Mouse (Mus musculus): ENCODE data around the gene Hsd17b11.

The Hsd17b11 gene

GRCm38 (mm10) chr5:104023289-104024020 is 1.7 kb upstream of the Hsd17b11 start:
- H3K27me3 ChIP-seq (ENCODE audit: insufficient read depth, low read length) = no peaks in the 10 kb centered on the region

GRCm38 (mm10) chr5:104022558-104022957 is 839 bp upstream of the Hsd17b11 start:
- H3K4me1 ChIP-seq (replicated peaks; ENCODE audit: low read depth, low read length) = peaks cover 75% of the 10 kb centered on the region
- H3K4me3 ChIP-seq (replicated peaks; ENCODE audit: low read length) = peak overlapping the region; percentile 85
- H3K36me3 ChIP-seq (ENCODE audit: insufficient read depth, low read length) = peaks cover 14% of the 10 kb centered on the region
- no peaks in the 10 kb centered on the region for H3K27me3 ChIP-seq (ENCODE audit: insufficient read depth, low read length)
- H3K9me3 ChIP-seq (ENCODE audit: low read length) = no peaks in the 10 kb centered on the region
- TF ChIP-seq POU5F1 (IDR thresholded peaks at IDR 0.05; ENCODE audit: borderline replicate concordance, low read length) (no peak), NANOG (IDR thresholded peaks at IDR 0.05; ENCODE audit: borderline replicate concordance, low read length) (no peak), CTCF (conservative IDR thresholded peaks at IDR 0.05; ENCODE audit: low read length) (no peak)

More at GRCm38 (mm10) chr5:104023289-104024020, 1.7 kb upstream of the Hsd17b11 start:
- H3K36me3 ChIP-seq (ENCODE audit: insufficient read depth, low read length) = peaks cover 5% of the 10 kb centered on the region
- H3K4me1 ChIP-seq (replicated peaks; ENCODE audit: low read depth, low read length) = peaks cover 70% of the 10 kb centered on the region
- no peaks in the 10 kb centered on the region for H3K9me3 ChIP-seq (ENCODE audit: low read length)
- 0 out of 2 replicates have a peak overlapping the region, but pooled peaks have one; percentile 85 for H3K4me3 ChIP-seq (replicated peaks; ENCODE audit: low read length)
- no peak for TF ChIP-seq POU5F1 (IDR thresholded peaks at IDR 0.05; ENCODE audit: borderline replicate concordance, low read length)
- TF ChIP-seq CTCF (conservative IDR thresholded peaks at IDR 0.05; ENCODE audit: low read length) = no peak
- TF ChIP-seq NANOG (IDR thresholded peaks at IDR 0.05; ENCODE audit: borderline replicate concordance, low read length) = no peak

- Histone ChIP-seq H3K4me1 (replicated peaks; ENCODE audit: low read depth, low read length) (peaks cover 21% of the 10 kb centered on the region), H3K9me3 (ENCODE audit: low read length) (no peaks in the 10 kb centered on the region), H3K4me3 (replicated peaks; ENCODE audit: low read length) (no peak overlapping the region), H3K27me3 (ENCODE audit: insufficient read depth, low read length) (no peaks in the 10 kb centered on the region), H3K36me3 (ENCODE audit: insufficient read depth, low read length) (peaks cover 69% of the 10 kb centered on the region)
- TF ChIP-seq NANOG (IDR thresholded peaks at IDR 0.05; ENCODE audit: borderline replicate concordance, low read length) (no peak), POU5F1 (IDR thresholded peaks at IDR 0.05; ENCODE audit: borderline replicate concordance, low read length) (no peak), CTCF (conservative IDR thresholded peaks at IDR 0.05; ENCODE audit: low read length) (no peak)
Observed at GRCm38 (mm10) chr5:104011419-104011818, 10.3 kb downstream of the Hsd17b11 start.

GRCm38 (mm10) chr5:104010261-104010660 is 11.5 kb downstream of the Hsd17b11 start:
- Histone ChIP-seq H3K9me3 (ENCODE audit: low read length) (no peaks in the 10 kb centered on the region), H3K27me3 (ENCODE audit: insufficient read depth, low read length) (no peaks in the 10 kb centered on the region), H3K4me1 (replicated peaks; ENCODE audit: low read depth, low read length) (peaks cover 22% of the 10 kb centered on the region), H3K36me3 (ENCODE audit: insufficient read depth, low read length) (peaks cover 69% of the 10 kb centered on the region), H3K4me3 (replicated peaks; ENCODE audit: low read length) (no peak overlapping the region)
- no peak for TF ChIP-seq POU5F1 (IDR thresholded peaks at IDR 0.05; ENCODE audit: borderline replicate concordance, low read length)
- TF ChIP-seq CTCF (conservative IDR thresholded peaks at IDR 0.05; ENCODE audit: low read length) = no peak
- no peak for TF ChIP-seq NANOG (IDR thresholded peaks at IDR 0.05; ENCODE audit: borderline replicate concordance, low read length)

- Histone ChIP-seq H3K9me3 (ENCODE audit: low read length) (no peaks in the 10 kb centered on the region), H3K27me3 (ENCODE audit: insufficient read depth, low read length) (no peaks in the 10 kb centered on the region), H3K4me1 (replicated peaks; ENCODE audit: low read depth, low read length) (peaks cover 22% of the 10 kb centered on the region), H3K4me3 (replicated peaks; ENCODE audit: low read length) (no peak overlapping the region), H3K36me3 (ENCODE audit: insufficient read depth, low read length) (peaks cover 70% of the 10 kb centered on the region)
- TF ChIP-seq NANOG (IDR thresholded peaks at IDR 0.05; ENCODE audit: borderline replicate concordance, low read length) (no peak), CTCF (conservative IDR thresholded peaks at IDR 0.05; ENCODE audit: low read length) (no peak), POU5F1 (IDR thresholded peaks at IDR 0.05; ENCODE audit: borderline replicate concordance, low read length) (no peak)
Observed at GRCm38 (mm10) chr5:104009421-104009820, 12.3 kb downstream of the Hsd17b11 start.

DNA sequence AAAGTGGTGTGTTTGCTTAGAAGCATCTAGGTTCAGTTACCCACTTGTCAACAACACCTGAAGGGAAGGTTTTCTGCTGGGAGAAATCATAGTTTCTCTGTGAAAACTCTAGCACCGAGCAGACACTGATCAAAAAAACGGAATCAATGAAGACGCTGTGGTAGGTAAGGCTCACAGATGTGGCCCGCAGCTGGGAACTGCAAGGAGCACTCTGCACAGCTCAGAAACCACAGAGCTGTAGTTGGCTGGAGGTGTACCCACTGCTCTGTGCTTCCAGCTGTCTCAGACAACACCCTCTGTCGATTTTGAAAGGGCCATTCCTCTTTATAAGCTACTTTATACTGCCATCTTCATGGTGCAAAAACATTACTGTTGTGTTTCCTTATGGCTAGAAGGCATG is 13.9 kb downstream of the Hsd17b11 start:
- H3K27me3 ChIP-seq (ENCODE audit: insufficient read depth, low read length) = no peaks in the 10 kb centered on the region
- H3K9me3 ChIP-seq (ENCODE audit: low read length) = no peaks in the 10 kb centered on the region
- TF ChIP-seq CTCF (conservative IDR thresholded peaks at IDR 0.05; ENCODE audit: low read length) = no peak
- TF ChIP-seq POU5F1 (IDR thresholded peaks at IDR 0.05; ENCODE audit: borderline replicate concordance, low read length) = no peak
- TF ChIP-seq NANOG (IDR thresholded peaks at IDR 0.05; ENCODE audit: borderline replicate concordance, low read length) = no peak
- peaks cover 35% of the 10 kb centered on the region for H3K4me1 ChIP-seq (replicated peaks; ENCODE audit: low read depth, low read length)
- H3K4me3 ChIP-seq (replicated peaks; ENCODE audit: low read length) = no peak overlapping the region
- peaks cover 70% of the 10 kb centered on the region for H3K36me3 ChIP-seq (ENCODE audit: insufficient read depth, low read length)

DNA sequence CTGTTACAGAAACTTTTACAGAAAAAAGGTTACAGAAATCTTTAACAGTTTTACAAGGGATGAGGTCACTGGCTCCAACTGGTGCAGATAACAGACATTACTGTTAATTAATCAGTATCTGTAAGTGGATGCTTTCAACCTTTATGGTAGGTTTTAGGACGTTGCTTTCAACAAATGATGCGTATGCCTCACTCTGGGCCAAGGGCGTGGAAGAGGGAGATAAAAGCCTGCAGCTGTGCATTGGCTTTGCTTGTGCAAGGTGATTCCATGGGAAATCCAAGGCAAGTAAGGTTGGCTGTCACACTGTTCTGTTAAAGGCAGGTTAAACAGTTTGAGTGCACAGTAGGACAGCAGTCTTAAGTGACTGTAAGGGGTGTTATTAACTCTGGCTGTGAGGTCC is 14.9 kb downstream of the Hsd17b11 start:
- TF ChIP-seq NANOG (IDR thresholded peaks at IDR 0.05; ENCODE audit: borderline replicate concordance, low read length) (no peak), POU5F1 (IDR thresholded peaks at IDR 0.05; ENCODE audit: borderline replicate concordance, low read length) (no peak), CTCF (conservative IDR thresholded peaks at IDR 0.05; ENCODE audit: low read length) (no peak)
- Histone ChIP-seq H3K9me3 (ENCODE audit: low read length) (no peaks in the 10 kb centered on the region), H3K27me3 (ENCODE audit: insufficient read depth, low read length) (no peaks in the 10 kb centered on the region), H3K4me1 (replicated peaks; ENCODE audit: low read depth, low read length) (peaks cover 42% of the 10 kb centered on the region), H3K36me3 (ENCODE audit: insufficient read depth, low read length) (peaks cover 75% of the 10 kb centered on the region), H3K4me3 (replicated peaks; ENCODE audit: low read length) (no peak overlapping the region)

DNA sequence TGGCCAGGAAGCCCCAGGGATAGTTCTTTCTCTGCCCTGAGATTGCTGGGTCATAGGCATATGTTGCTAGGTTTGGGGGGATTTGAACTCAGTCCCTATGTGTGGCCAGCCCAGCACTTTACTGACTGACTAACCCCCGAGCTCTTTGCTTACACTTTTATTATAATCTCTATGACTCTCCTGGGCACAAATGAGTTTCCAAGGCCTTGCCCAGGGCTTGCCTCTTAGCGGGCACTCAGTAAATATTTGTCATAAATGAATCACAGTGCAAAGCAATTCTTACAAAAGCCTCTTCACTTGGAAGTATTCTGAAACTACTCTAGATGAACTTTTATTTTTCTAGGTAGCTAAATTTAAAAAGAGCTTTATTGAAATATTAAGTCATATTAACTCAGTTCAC is 17.8 kb downstream of the Hsd17b11 start:
- no peak overlapping the region; the same call in 1 of the 2 replicates for H3K4me3 ChIP-seq (replicated peaks; ENCODE audit: low read length)
- H3K27me3 ChIP-seq (ENCODE audit: insufficient read depth, low read length) = no peaks in the 10 kb centered on the region
- H3K4me1 ChIP-seq (replicated peaks; ENCODE audit: low read depth, low read length) = peaks cover 50% of the 10 kb centered on the region
- TF ChIP-seq NANOG (IDR thresholded peaks at IDR 0.05; ENCODE audit: borderline replicate concordance, low read length) = no peak
- no peak for TF ChIP-seq CTCF (conservative IDR thresholded peaks at IDR 0.05; ENCODE audit: low read length)
- TF ChIP-seq POU5F1 (IDR thresholded peaks at IDR 0.05; ENCODE audit: borderline replicate concordance, low read length) = no peak
- peaks cover 83% of the 10 kb centered on the region for H3K36me3 ChIP-seq (ENCODE audit: insufficient read depth, low read length)
- H3K9me3 ChIP-seq (ENCODE audit: low read length) = no peaks in the 10 kb centered on the region

Data from E14TG2a.4 (cell line).